Mouse (Mus musculus): ENCODE results near the gene Gm20388.

GRCm38 (mm10) chr8:119935541-119935940 lies 24.9 kb downstream of the Gm20388 start:
- TF ChIP-seq CTCF (IDR thresholded peaks at IDR 0.05; ENCODE audit: control insufficient read depth, insufficient read depth, low read length) (no peak), POLR2A (IDR thresholded peaks at IDR 0.05; ENCODE audit: borderline replicate concordance, control insufficient read depth, low read depth, low read length) (no peak)

All from bone marrow, adult 2 months (tissue).